Mouse (Mus musculus): ENCODE results near the gene Mreg.
"Not testable (repeated sequence)": the region's sequence is repeated elsewhere in the genome, so short reads cannot be mapped to it uniquely, and the experiment has no call there.

Mreg gene

GRCm38 (mm10) chr1:72211701-72212699 is at the start of gene Mreg:
Gene Mreg, minus strand, starts transcription at chr1:72212307.
- peak; percentile 75 for DNase-seq

GRCm38 (mm10) chr1:72256381-72257256 is 44.5 kb upstream of the Mreg start:
- DNase-seq = no peak

DNA sequence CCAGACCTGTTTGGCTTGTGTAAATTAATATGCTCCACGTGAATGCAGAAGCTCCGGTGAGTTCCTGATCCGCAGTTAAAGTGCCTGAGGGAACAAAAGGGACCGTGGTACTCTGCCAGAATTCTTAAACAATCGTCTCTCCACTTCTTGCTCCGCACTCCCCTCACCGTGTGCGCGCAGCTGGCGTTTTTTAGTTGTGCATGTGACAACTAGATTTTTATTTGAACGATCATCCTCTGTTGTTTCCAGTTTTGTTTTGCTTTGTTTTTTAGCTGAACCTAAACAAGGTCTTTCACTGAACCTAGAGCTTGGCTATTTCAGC is 43.7 kb upstream of the Mreg start:
- no peak for DNase-seq

- DNase-seq = peak; percentile 70
Observed at GRCm38 (mm10) chr1:72255062-72255853, 43.2 kb upstream of the Mreg start.

- DNase-seq = peak; percentile 91
Observed at GRCm38 (mm10) chr1:72254545-72255061, 42.5 kb upstream of the Mreg start.

GRCm38 (mm10) chr1:72253881-72254491 is 41.9 kb upstream of the Mreg start:
- peak; percentile 18 for DNase-seq

- DNase-seq = no peak
Observed at GRCm38 (mm10) chr1:72251806-72252205, 39.7 kb upstream of the Mreg start.

GRCm38 (mm10) chr1:72248226-72248737 is 36.2 kb upstream of the Mreg start:
- DNase-seq = not testable (repeated sequence)

- DNase-seq = no peak
Observed at GRCm38 (mm10) chr1:72244317-72245036, 32.4 kb upstream of the Mreg start.

DNA sequence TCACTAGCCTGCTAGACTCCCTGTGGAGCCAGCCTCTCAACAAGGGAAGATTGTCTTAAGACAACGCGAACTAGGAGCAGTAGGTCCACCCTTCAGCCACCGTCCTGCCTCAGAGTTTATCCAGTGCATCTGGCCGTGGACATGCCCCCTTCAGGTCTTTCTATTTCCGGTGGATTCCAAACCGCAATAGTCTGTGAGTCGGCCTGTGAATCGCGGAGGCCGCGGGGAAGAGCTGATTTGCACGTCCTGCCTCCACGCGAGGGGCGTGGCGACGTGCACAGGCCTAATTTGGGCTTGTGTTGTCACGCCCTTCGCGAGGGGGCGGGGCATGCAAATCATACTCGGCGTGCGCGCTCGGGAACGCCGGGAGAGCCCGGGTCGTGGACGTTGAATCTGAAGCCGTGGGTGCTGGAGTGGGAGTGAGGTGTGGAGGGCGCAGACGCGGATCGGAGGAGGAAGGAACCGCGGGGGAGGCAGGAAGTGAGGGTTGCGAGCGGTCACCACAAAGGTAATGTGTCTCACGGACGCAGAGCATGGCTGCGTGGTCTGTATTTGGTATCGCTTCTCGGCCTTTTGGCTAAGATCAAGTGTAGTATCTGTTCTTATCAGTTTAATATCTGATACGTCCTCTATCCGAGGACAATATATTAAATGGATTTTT is 31.7 kb upstream of the Mreg start:
- DNase-seq = peak; percentile 97

DNA sequence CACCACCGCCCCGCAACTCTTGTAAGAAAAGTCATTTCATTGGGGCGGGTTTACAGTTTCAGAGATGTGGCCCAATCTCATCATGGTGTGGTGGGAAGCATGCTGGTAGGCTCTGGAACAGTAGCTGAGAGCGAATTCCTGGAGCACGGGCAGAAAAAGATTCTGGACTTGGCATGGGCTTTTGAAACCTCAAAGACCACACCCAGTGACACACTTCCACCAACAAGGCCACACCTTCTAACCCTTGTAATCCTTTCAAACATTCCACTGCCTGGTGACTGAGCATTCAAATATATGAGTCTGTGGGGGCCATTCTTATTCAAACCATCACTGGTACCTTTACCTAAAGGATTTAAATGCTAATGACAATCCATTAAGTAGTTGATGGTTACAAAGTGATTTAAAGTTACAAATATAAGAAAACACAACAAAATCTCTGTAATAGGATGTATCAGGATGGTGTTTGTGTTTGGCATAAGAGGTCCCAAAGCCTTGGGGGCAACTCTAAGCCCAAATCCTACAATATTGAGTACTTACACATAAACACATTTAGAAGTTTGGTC is 30.6 kb upstream of the Mreg start:
- no peak for DNase-seq

GRCm38 (mm10) chr1:72239113-72239512 is 27.0 kb upstream of the Mreg start:
- not testable (repeated sequence) for DNase-seq

DNA sequence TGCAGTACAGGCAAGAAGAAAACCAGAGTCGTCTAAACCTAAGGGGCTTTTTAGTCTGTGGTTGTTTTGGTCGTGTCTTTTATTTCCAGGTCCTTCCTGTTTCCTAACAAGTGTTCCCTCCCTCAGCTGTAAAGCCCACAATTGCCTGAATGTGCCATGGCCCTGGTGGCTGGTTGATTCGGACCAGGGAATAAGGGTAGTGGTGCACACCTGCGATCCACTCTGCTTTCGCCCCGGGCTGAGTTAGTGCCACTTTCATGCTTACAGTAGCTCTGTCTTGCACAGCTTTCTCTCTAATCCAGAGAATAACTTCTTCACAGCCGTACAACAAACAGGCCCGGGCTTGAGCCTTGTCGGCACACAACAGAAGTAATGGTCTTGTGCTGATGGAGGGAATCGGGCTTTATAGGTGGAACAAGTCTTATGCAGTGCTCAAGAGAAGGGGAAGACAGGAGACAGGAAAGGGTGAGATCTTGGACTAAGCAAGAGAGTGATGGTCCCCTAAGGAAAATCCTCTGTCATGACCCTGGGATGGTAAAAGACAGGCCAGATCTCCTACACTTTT is 26.0 kb upstream of the Mreg start:
- DNase-seq = no peak

DNA sequence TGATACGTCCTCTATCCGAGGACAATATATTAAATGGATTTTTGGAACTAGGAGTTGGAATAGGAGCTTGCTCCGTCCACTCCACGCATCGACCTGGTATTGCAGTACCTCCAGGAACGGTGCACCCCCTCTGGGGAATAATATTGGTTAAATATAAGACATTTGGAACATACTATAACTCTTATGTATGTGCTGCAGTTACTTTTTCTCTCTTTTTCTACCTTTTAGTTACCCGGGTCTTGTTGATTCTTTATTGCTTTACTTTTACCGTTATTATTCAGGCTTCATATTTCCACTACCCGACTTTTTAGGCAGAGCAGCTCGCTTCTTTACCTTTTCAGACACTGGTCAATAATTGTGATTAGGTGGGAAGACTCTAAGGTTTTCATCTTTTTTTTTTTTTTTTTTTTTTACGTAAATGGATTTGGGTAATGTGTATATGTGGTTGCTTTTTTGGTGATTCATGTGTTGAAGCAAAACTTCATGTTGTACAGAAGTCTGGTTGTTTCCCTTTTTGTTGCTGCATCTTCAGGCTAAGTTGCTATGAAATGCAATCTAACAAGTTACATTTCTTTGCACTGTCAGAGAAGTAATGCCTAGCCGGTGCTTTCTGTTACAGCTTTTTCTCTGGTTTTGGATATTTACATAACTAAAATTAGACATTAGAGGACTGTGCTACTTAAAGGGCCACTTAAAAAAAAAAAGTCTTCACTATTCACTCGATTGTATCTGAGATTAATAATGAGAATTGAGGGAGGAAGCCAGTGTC is 25.1 kb upstream of the Mreg start:
- peak; percentile 46 for DNase-seq

GRCm38 (mm10) chr1:72236363-72237006 is 24.4 kb upstream of the Mreg start:
- peak; percentile 84 for DNase-seq

- DNase-seq = not testable (repeated sequence)
Observed at GRCm38 (mm10) chr1:72232592-72232991, 20.5 kb upstream of the Mreg start.

GRCm38 (mm10) chr1:72228974-72229373 is 16.9 kb upstream of the Mreg start:
- DNase-seq = no peak

- no peak for DNase-seq
Observed at GRCm38 (mm10) chr1:72227546-72227945, 15.4 kb upstream of the Mreg start.

Measured in kidney, postnatal 14 days (tissue).